Mouse (Mus musculus): ENCODE data around the gene AC140267.1. TPM values are rescaled to one million over a fixed set of nuclear protein-coding genes. Genes with fewer than 3 reads are reported as not detected.

Gene AC140267.1
- polyA plus RNA-seq, 1 experiment from 2014 or later = not detected

DNA sequence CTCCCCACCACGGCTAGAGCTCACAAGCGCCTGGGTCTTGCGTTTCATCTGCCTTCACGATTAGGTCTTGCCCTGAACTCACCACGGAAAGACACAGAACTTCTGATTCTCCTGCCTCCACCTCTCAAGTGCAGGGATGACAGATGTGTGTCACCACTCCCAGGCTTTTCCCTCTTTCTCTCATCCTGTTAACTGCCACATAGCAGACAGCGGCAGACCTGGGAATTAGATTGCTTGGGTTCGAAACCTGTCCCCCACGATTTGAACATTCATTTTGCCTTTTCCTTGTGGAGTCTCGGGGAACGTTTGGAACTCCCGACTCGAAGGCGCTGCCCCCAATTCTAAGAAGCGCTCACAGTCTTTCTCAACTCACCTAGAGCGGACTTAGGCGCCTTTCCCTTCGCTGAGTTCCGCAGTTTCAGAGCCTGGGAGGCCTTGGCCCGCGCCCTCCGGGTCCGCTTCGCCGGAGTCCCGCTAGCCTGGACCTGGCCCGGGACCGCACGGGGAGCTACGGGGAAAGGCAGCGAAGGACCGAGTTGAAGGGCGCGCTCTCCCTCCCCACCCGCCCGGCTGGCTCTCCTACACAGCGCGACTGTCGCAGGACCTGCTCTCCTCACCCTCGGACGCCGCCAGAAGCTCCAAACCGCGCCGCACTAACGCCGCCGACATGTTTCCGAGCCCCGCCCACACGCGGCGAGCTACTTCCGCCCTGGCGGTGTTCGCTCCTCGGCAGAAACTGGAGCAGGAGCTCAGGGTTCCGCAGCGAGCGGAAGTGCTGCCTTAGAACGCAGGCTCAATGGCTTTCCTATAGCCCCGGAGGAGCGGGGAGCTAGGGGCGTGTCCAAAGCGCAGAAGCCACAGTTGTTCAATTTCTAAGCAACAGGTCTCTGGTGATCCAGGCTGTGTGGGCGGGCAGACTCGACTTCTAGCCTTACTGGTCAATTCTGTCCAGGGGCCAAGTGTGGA lies 28.3 kb downstream of the AC140267.1 start, which contains the start of gene Rps19bp1:
Gene Rps19bp1, minus strand, starts transcription at position 706 of the 966 bp plus-strand sequence.
- peak within 1 kb of the TSS; percentile 59 for H3K9ac ChIP-seq (ENCODE audit: low read depth, low read length)
- peak within 1 kb of the TSS; percentile 32 for H3K4me2 ChIP-seq (replicated peaks; ENCODE audit: low read depth, low read length)
- ATAC-seq (ENCODE audit: low FRiP score) (peak; percentile 86), DNase-seq (ENCODE audit: low spot score) (peak; percentile 93)
- no peaks in the 10 kb centered on the region for H3K36me3 ChIP-seq (ENCODE audit: control insufficient read depth, insufficient read depth, low read length)
- H3K4me1 ChIP-seq (replicated peaks; ENCODE audit: control insufficient read depth, insufficient read depth, low read length) = 0 out of 2 replicates have a peak, but pooled peaks cover 3% of the 10 kb centered on the region
- H3K9me3 ChIP-seq (ENCODE audit: control insufficient read depth, low read length) = no peaks in the 10 kb centered on the region
- 2% methylated on average over 66 of the region's 66 CpGs for WGBS
- no peaks in the 10 kb centered on the region for H3K27me3 ChIP-seq (ENCODE audit: control insufficient read depth, insufficient read depth, low read length)
- peak within 1 kb of the TSS; percentile 67 for H3K4me3 ChIP-seq (ENCODE audit: low read depth, low read length)
- no peak within 1 kb of the TSS for H3K27ac ChIP-seq (ENCODE audit: low read depth, low read length)

GRCm38 (mm10) chr15:80266281-80266680 lies 30.6 kb downstream of the AC140267.1 start:
- 0 out of 2 replicates have a peak, but pooled peaks have one; percentile 17 for ATAC-seq (ENCODE audit: low FRiP score)
- Histone ChIP-seq H3K4me2 (replicated peaks; ENCODE audit: low read depth, low read length) (no peak overlapping the region), H3K9ac (ENCODE audit: low read depth, low read length) (no peak overlapping the region), H3K27ac (ENCODE audit: low read depth, low read length) (no peak overlapping the region), H3K9me3 (ENCODE audit: control insufficient read depth, low read length) (no peaks in the 10 kb centered on the region), H3K4me3 (ENCODE audit: low read depth, low read length) (no peak overlapping the region), H3K27me3 (ENCODE audit: control insufficient read depth, insufficient read depth, low read length) (no peaks in the 10 kb centered on the region), H3K4me1 (replicated peaks; ENCODE audit: control insufficient read depth, insufficient read depth, low read length) (0 out of 2 replicates have a peak, but pooled peaks cover 3% of the 10 kb centered on the region), H3K36me3 (ENCODE audit: control insufficient read depth, insufficient read depth, low read length) (no peaks in the 10 kb centered on the region)
- 3% methylated on average over 2 of the region's 2 CpGs for WGBS
- DNase-seq (ENCODE audit: low spot score) = peak; percentile 84

- no peaks in the 10 kb centered on the region for H3K27me3 ChIP-seq (ENCODE audit: control insufficient read depth, insufficient read depth, low read length)
- H3K4me2 ChIP-seq (replicated peaks; ENCODE audit: low read depth, low read length) = no peak overlapping the region
- ATAC-seq (ENCODE audit: low FRiP score) (no peak), DNase-seq (ENCODE audit: low spot score) (no peak)
- H3K4me3 ChIP-seq (ENCODE audit: low read depth, low read length) = no peak overlapping the region
- H3K9ac ChIP-seq (ENCODE audit: low read depth, low read length) = no peak overlapping the region
- H3K4me1 ChIP-seq (replicated peaks; ENCODE audit: control insufficient read depth, insufficient read depth, low read length) = no peaks in the 10 kb centered on the region
- no peaks in the 10 kb centered on the region for H3K9me3 ChIP-seq (ENCODE audit: control insufficient read depth, low read length)
- H3K36me3 ChIP-seq (ENCODE audit: control insufficient read depth, insufficient read depth, low read length) = no peaks in the 10 kb centered on the region
- 55% methylated on average over 3 of the region's 3 CpGs for WGBS
- no peak overlapping the region for H3K27ac ChIP-seq (ENCODE audit: low read depth, low read length)
These were observed 36.3 kb downstream of the AC140267.1 start for GRCm38 (mm10) chr15:80271858-80272396.

DNA sequence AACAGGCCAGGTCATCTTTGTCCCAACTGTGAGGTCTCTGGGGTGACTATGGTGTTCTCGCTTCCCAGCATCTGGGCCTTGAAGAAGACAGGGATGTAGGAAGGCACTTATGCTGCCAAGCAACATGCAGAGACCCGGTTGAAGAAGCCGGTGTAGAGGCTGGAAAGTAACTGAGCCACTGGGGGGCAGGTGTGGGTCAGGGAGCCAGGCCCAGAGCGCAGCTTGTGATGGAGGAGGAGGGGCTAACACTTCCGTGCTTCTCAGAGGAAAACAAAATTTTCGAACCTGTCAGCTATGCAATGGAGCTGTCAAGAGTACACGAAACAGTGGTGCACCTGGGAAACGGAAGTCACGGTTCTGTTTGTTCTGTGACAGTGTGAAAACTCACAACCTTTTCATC lies 41.5 kb downstream of the AC140267.1 start:
- H3K27ac ChIP-seq (ENCODE audit: low read depth, low read length) = no peak overlapping the region
- 48% methylated on average over 9 of the region's 9 CpGs for WGBS
- H3K36me3 ChIP-seq (ENCODE audit: control insufficient read depth, insufficient read depth, low read length) = no peaks in the 10 kb centered on the region
- DNase-seq (ENCODE audit: low spot score) (no peak), ATAC-seq (ENCODE audit: low FRiP score) (no peak)
- H3K27me3 ChIP-seq (ENCODE audit: control insufficient read depth, insufficient read depth, low read length) = peaks cover 2% of the 10 kb centered on the region; the same call in 1 of the 2 replicates
- H3K9ac ChIP-seq (ENCODE audit: low read depth, low read length) = no peak overlapping the region
- H3K4me1 ChIP-seq (replicated peaks; ENCODE audit: control insufficient read depth, insufficient read depth, low read length) = peaks cover 5% of the 10 kb centered on the region; the same call in 1 of the 2 replicates
- no peak overlapping the region for H3K4me2 ChIP-seq (replicated peaks; ENCODE audit: low read depth, low read length)
- H3K4me3 ChIP-seq (ENCODE audit: low read depth, low read length) = no peak overlapping the region
- no peaks in the 10 kb centered on the region for H3K9me3 ChIP-seq (ENCODE audit: control insufficient read depth, low read length)

- Histone ChIP-seq H3K36me3 (ENCODE audit: control insufficient read depth, insufficient read depth, low read length) (no peaks in the 10 kb centered on the region), H3K4me3 (ENCODE audit: low read depth, low read length) (no peak overlapping the region), H3K27ac (ENCODE audit: low read depth, low read length) (no peak overlapping the region), H3K9me3 (ENCODE audit: control insufficient read depth, low read length) (no peaks in the 10 kb centered on the region), H3K9ac (ENCODE audit: low read depth, low read length) (no peak overlapping the region), H3K4me2 (replicated peaks; ENCODE audit: low read depth, low read length) (no peak overlapping the region), H3K4me1 (replicated peaks; ENCODE audit: control insufficient read depth, insufficient read depth, low read length) (peaks cover 5% of the 10 kb centered on the region; the same call in 1 of the 2 replicates), H3K27me3 (ENCODE audit: control insufficient read depth, insufficient read depth, low read length) (peaks cover 2% of the 10 kb centered on the region; the same call in 1 of the 2 replicates)
- DNase-seq (ENCODE audit: low spot score) (peak; percentile 84), ATAC-seq (ENCODE audit: low FRiP score) (no peak)
- WGBS = under 1% methylated on average over 6 of the region's 6 CpGs
These were observed 42.0 kb downstream of the AC140267.1 start for GRCm38 (mm10) chr15:80277625-80278024.

DNA sequence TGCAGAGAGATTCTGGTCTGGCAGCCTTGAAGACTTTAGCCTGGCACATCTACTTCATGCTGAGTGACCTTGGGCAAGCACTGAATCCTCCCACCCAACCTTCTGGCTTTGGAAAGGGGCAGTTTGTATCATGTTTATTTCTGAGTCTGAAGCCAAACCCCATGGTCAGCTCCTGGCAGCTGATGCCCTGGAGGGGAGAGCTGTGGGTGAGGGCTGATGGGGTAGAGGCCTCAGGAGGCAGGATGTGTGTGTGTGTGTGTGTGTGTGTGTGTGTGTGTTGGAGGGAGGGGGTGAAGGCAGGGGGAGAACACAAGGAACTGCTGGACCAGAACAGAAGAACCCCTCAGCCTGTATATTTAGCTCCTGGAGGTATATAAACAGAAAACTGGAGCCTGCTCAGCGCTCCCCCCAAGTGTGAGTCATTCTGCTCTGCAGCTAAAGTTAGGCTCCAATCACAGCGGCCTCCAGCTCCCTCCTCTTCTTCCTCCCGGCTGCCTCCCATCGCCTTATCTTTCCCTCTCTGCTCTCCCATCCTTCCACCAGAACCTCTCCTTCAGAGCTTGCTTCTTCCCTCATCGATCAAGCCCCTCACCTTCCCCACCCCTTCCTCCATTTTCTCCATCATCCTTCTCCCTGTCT lies 42.6 kb downstream of the AC140267.1 start:
- no peak for ATAC-seq (ENCODE audit: low FRiP score)
- Histone ChIP-seq H3K36me3 (ENCODE audit: control insufficient read depth, insufficient read depth, low read length) (no peaks in the 10 kb centered on the region), H3K9me3 (ENCODE audit: control insufficient read depth, low read length) (no peaks in the 10 kb centered on the region), H3K4me3 (ENCODE audit: low read depth, low read length) (no peak overlapping the region), H3K4me1 (replicated peaks; ENCODE audit: control insufficient read depth, insufficient read depth, low read length) (peaks cover 5% of the 10 kb centered on the region; the same call in 1 of the 2 replicates), H3K9ac (ENCODE audit: low read depth, low read length) (no peak overlapping the region), H3K27me3 (ENCODE audit: control insufficient read depth, insufficient read depth, low read length) (peaks cover 2% of the 10 kb centered on the region; the same call in 1 of the 2 replicates), H3K27ac (ENCODE audit: low read depth, low read length) (no peak overlapping the region), H3K4me2 (replicated peaks; ENCODE audit: low read depth, low read length) (no peak overlapping the region)
- 81% methylated on average over 4 of the region's 5 CpGs for WGBS
- DNase-seq (ENCODE audit: low spot score) = no peak

DNA sequence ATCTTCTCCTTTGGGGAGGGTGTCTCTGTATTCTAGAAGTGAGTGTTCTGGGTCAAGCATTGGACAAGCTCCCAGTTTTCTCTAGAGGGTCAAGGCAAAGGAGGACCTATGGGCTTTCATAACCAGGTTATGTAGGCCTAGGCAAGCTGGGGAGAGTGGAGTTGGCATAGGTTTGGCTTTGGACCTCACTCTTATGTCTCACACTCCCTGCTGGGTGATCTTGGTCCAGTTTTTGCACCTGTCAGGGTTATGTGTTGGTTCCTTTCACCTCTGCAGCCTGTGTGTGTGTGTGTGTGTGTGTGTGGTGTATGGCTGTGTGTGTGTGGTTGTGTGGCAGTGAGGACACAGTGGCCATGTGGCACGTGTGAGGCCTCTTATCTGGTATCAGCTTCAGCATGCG lies 43.4 kb downstream of the AC140267.1 start:
- Histone ChIP-seq H3K9me3 (ENCODE audit: control insufficient read depth, low read length) (no peaks in the 10 kb centered on the region), H3K9ac (ENCODE audit: low read depth, low read length) (no peak overlapping the region), H3K36me3 (ENCODE audit: control insufficient read depth, insufficient read depth, low read length) (no peaks in the 10 kb centered on the region), H3K27ac (ENCODE audit: low read depth, low read length) (no peak overlapping the region), H3K4me2 (replicated peaks; ENCODE audit: low read depth, low read length) (no peak overlapping the region), H3K27me3 (ENCODE audit: control insufficient read depth, insufficient read depth, low read length) (peaks cover 2% of the 10 kb centered on the region; the same call in 1 of the 2 replicates), H3K4me1 (replicated peaks; ENCODE audit: control insufficient read depth, insufficient read depth, low read length) (peaks cover 5% of the 10 kb centered on the region; the same call in 1 of the 2 replicates), H3K4me3 (ENCODE audit: low read depth, low read length) (no peak overlapping the region)
- no peak for DNase-seq (ENCODE audit: low spot score)
- WGBS = 87% methylated on average over 2 of the region's 2 CpGs
- ATAC-seq (ENCODE audit: low FRiP score) = no peak

- no peaks in the 10 kb centered on the region for H3K9me3 ChIP-seq (ENCODE audit: control insufficient read depth, low read length)
- WGBS = 25% methylated on average over 6 of the region's 6 CpGs
- H3K9ac ChIP-seq (ENCODE audit: low read depth, low read length) = no peak overlapping the region
- H3K27ac ChIP-seq (ENCODE audit: low read depth, low read length) = no peak overlapping the region
- peaks cover 2% of the 10 kb centered on the region; the same call in 1 of the 2 replicates for H3K27me3 ChIP-seq (ENCODE audit: control insufficient read depth, insufficient read depth, low read length)
- no peaks in the 10 kb centered on the region for H3K36me3 ChIP-seq (ENCODE audit: control insufficient read depth, insufficient read depth, low read length)
- no peak overlapping the region for H3K4me3 ChIP-seq (ENCODE audit: low read depth, low read length)
- H3K4me1 ChIP-seq (replicated peaks; ENCODE audit: control insufficient read depth, insufficient read depth, low read length) = peaks cover 5% of the 10 kb centered on the region; the same call in 1 of the 2 replicates
- no peak overlapping the region for H3K4me2 ChIP-seq (replicated peaks; ENCODE audit: low read depth, low read length)
- DNase-seq (ENCODE audit: low spot score) = peak; percentile 79
- ATAC-seq (ENCODE audit: low FRiP score) = no peak
These were observed 45.0 kb downstream of the AC140267.1 start for GRCm38 (mm10) chr15:80280646-80281045.
